Mouse (Mus musculus): Measurements from ENCODE around the gene Unc5c. TPM values are rescaled to one million over a fixed set of nuclear protein-coding genes. Genes with fewer than 3 reads are reported as not detected.

The Unc5c gene
- total RNA-seq, 2 experiments from 2014 or later: 42.5 to 47.9 TPM

DNA sequence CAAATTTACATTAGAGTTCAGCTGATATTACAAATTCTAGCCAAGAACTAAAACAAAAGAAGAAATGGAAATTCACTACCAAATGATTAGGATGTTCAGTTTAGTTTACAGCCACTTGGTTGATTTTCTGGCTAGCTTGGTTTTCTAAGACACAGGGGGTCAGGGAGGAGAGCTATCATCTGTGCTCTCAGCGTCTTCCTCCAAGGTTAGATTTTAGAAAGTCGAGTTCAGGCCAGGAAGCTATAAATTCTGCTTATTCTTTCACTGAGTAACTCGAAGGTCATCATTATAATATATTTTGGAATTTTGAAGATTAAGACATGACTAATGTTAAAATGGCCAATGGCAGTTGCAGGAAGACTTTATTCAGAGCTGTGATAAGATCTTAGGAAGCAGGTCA, 131.4 kb downstream of the Unc5c start:
- DNase-seq (ENCODE audit: low spot score in 2 of 2): no peak

DNA sequence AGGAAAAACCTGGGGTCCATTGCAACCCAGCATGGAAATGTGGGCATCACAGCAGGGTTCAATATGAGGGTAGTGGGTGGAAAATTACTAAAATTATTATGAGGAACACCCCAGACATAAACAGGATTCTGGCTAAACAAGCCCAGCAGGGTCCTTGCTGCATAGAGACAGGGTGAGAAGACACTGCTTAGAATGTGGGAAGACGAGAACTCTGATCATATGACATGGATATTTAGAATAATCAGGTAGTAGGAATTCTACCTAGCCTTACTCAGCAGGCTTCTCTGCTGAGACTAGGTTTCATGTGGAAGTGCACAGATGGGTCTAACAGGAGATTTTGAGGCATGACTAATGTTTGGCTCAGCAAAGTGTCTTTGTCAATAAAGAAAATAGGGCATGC, 131.9 kb downstream of the Unc5c start:
- no peak for DNase-seq (ENCODE audit: low spot score in 2 of 2)

DNA sequence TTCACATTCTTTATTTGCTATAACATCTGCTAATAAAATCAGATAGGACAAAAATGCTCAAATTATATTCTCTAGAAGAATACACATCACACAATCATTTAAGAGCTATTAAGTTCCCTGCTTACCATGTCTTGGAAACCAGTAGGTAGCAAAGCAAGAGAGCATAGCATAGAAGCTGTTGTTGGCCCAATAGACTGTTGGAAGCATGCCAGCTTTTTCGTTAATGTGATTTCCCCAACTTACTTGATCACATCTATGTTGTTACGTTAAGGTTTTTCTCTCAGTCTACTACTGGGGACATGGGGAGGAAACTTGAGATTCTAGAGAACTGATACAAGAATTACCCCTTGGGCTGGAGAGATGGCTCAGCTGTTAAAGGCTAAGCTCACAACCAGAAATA, 133.0 kb downstream of the Unc5c start:
- DNase-seq (ENCODE audit: low spot score in 2 of 2): no peak

DNA sequence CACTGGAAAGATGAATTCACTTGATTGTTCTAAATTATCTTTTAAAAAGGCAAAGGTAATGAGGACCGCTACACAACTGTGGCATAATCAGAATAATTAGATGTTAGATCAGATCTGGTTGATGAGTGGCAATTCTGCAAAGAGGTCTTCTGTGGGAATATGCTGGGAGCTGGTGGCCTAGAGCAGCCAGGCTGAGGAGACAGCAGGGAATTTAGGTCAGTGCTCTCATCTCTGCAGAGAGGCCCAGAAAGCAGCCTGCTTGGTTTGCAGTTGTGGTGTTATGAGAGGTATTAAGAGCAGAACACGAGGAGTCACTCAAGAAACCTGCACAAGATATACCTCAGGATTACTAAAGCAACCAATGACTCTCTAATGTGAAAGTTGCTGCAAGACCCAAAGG, 133.9 kb downstream of the Unc5c start:
- no peak for DNase-seq (ENCODE audit: low spot score in 2 of 2)

DNA sequence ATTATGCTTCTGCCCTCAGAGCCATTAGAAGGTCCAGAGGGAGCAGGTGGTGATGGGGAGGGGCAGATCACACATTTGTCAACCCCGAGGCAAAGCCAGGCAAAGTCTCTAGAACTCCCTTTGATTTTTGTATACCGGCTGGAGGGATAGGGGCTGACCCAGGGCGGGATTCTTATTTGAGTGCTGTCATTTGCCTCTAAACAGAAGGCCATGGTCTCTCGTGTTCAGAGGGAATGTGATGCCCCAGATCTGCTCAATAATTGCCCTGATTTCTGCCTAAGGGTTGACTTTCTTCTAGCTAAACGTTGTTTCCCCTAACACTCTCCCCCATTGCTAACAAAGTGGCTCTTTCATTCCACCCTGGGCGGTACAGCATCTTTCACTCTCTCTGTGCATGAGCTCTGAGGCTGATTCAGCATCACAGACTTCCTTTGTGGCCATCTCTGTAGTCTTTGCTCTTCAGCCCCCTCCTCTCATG, 136.1 kb downstream of the Unc5c start:
- DNase-seq (ENCODE audit: low spot score in 2 of 2): peak in 1 of 2 experiments; percentile 64

DNA sequence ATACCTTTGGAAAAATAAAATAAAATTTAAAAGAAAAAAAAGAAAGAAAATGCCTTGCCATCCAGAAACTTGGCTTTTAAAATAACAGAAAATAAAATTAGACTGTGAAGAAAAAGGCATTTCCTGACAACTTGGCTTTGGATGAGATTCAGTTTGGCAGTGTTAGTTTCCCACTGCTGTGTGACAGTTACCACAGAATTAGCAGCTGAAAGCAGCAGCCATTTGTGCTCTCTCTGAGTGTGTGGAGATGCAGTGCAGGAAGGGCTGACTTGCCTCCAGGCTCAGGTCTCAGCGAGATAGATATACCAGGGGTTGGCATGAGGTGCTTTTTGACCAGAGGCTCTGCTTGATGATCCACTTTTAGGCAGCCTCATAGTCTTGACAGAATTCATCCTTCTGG, 151.7 kb downstream of the Unc5c start:
- DNase-seq (ENCODE audit: low spot score in 2 of 2): peak in 1 of 2 experiments; percentile 44

DNA sequence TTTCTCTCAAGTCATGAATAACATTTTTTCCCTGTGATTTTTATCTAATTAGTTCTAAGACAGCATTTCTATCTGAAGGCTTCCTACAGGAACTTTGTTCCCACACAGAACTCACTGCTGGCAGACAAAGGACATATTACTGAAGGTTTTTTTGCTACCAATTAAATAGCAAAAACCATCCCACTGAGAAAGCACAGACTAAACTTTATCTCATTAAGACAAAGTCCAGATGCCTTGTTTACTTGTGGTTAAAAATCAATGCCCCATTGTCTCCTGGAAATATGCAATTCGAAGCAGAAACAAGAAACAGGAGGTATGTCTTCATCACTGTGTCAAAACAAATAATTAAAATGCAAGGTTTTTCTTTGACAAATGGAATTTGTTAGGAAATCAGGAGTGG, 153.7 kb downstream of the Unc5c start:
- no peak for DNase-seq (ENCODE audit: low spot score in 2 of 2)

DNA sequence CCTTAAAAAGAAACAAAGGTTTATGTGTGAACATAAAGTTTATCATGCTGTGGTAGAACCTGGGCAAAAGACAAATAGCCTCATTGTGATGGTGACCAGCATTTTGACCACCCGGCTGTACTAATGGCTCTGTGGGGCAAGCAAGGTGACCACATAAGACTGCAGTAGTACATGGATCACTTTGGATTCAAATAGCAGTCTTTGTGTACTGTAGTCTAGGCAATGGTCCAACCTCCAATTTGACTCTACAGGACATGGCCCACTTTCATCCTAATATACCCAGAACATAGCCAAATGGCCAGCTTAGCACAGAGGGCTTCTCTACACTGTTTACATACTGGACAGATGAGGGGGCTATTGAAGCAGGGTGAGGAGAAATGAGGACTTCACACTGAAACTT, 156.5 kb downstream of the Unc5c start:
- DNase-seq (ENCODE audit: low spot score in 2 of 2): peak in 1 of 2 experiments; percentile 30

DNA sequence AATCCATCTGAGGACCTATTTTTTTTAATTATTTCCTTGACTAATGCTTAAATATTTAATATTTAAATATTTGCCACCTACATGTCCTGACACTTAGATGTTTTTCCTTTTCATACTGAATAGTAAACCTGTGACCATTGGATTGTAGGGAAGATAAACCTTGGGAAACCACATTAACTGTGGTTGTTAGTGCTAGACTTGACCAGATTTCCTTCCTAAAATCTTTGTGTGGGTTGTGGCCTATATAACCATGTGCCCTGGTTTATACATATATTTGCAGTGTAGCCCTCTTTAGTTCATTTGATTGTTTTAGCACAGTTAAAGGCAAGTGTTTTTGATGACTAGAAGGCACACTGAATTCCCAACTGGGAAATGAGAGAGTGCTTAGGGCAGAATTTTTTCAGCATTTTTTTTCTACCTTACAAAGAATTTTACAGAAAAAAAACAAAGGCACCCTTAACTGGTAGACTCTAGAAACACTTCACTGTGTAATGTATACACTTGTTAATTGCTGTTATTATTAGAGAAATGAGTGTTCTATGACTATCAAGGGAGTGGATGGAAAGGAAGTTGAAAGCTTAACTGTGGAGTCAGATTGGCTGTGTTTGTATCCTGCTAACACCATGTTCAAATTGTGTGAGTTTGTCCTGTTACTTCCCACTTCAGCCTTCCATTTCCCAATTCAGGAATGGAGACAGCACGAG, 162.1 kb downstream of the Unc5c start:
- DNase-seq (ENCODE audit: low spot score in 2 of 2): no peak

DNA sequence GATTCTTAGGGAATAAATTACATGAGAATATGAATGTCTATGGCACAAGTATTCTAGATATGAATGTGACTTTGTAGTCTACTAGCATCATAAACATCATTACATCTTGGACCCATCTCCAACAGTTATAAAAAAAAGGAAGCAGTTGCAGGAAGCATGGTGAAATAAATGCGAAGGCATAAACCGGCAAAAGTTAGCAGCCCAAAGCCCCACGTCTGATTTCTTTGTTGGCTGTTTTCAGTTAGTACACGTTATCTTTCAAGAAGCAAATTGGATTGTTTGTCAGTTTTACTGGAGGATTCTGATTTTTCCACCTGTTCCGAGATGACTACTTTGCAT, 162.6 kb downstream of the Unc5c start:
- DNase-seq (ENCODE audit: low spot score in 2 of 2): no peak

DNA sequence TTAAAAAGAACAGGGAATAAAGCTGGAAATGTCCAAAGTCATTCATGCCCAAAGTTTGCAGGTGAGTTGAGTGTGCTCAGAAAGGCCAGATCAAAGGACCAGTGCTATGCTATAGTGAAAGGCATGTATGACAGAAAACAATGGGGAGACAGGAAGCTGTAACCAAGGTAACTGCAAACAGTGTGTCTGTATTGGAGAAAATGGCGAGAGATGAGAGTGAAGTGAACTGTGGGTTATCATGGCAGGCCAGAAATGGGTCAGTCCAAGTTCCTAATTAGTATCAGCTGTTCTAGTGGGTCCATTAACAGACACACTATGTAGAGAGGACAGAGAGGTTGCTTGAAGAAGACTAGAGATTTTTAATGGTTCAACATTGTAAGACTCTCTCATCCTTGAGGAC, 164.4 kb downstream of the Unc5c start:
- no peak for DNase-seq (ENCODE audit: low spot score in 2 of 2)

DNA sequence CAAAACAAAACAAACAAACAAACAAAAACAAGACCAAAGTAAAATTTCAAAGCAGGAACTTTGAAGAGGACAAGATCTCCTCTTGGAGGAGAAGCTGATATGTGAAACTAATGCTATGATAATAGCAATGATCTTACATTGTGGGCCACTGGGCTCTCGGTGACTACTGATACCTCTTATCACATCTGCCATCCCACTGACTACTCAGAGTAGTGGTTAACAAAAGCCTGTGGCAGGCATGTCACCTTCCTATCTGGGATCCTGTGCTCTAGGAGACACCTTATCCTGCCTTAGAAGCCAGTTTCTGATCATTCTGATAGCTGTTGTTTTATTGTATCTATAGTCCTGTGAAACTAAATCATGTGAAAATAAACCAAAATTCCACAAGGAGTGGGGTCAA, 172.9 kb downstream of the Unc5c start:
- DNase-seq (ENCODE audit: low spot score in 2 of 2): no peak

DNA sequence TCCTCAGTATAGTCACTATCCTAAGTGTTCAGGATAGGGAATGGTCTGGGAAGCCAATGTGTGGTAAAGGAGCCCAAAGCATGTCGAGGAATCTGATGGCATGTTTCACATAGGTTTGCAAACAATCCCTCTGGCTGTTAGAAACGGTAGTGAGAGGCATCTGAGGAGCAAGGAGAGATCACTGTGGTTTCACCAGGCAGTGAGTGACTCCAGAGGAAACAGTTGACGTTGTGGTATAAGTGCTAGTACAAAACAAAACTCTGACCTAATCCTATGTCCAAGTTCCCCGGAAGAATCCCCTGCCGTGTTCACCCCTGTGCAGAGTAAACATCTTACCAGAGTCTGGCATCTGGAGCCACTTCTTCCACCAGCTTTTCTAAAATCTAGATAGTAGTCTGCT, 179.2 kb downstream of the Unc5c start:
- DNase-seq (ENCODE audit: low spot score in 2 of 2): no peak

DNA sequence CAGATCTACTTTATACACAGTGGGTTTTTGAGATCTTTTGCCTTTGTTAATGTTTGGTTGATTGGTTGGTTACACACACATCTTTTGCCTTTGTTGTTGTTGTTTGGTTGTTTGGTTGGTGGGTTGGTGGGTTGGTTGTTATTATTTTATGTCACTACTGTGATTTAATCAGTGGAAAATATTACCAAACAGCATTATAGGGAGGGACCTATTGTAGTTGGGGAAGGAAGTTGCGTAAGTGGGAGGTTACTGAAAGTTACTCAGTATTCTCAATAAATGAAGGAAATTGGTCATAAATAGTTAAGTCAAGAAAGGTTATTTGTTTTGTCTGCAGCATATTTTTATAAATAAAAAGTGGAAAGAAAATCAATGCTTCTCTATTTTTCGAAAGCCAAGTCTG, 181.6 kb downstream of the Unc5c start:
- DNase-seq (ENCODE audit: low spot score in 2 of 2): no peak

DNA sequence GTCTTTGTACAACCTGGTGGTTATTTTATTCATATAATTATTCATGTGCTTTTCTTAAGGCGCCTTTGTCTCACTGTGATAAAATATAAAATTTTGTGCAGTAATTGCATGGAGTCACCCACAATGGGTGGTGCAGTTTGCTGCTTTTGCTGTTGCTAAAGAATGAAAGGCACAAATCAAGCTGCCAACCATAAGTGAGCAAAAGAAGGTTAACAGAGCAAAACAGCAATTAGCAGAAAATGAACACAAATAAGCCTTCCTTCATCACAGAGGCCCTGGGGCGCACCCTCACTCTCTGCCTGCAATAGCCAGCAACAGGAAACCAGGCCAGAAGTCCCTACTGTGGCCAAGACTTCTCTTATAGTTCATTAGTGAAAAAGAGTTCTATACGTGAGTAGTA, 185.6 kb downstream of the Unc5c start:
- no peak for DNase-seq (ENCODE audit: low spot score in 2 of 2)

DNA sequence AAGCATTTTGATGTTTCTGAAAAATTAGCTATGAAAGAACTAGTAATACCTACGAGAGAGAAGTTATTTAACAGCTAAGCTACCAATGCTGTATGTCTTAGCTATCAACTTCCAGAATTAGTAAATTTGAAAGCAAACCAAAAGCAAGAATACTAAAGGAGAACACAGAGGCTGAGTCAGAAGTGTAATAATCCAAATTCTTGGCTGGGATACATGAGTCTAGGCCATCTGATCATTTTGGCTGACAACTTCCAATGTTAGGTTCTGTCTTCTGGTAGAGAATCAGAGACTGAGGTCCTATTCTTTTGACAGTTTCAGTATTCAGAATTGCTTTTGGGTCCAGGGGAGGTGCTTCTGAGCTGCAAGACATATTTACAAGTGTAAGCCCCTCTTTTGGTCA, 188.9 kb downstream of the Unc5c start:
- DNase-seq (ENCODE audit: low spot score in 2 of 2): peak in 1 of 2 experiments; percentile 29

DNA sequence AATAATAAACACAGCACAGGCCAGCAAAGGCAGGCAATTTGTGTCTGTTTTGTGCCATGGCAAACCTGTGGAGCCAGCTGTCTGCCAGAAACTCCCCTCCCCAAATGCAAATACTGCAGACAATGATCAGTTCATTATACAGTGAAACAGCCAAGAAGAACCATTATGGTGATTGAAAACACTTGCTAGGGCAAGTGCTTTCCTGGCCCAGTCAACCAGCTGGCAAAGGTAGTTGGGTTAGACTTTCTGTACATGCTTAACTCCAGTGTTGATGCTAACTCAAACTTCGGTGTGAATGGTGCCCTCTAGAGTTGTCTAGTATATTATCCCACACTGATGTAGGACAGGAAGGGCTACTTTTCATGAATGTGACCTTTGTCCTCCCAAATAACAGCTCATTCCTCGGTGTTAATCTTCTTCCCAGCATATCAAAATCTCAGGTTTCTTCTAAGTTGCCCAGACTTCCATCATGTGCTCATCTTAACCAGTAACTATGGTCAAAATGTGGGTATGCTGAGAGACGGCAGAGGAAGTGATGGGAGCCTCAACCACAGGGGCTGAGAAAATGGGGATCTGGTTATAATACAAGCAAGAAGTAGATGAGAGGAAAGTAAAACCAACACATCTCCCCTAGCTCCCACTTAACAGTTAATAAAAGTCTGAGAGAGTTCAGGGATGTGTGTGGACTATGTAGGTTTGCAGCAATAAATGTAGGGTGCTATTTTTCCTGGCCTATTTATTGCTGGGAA, 194.2 kb downstream of the Unc5c start:
- DNase-seq (ENCODE audit: low spot score in 2 of 2): peak in 1 of 2 experiments; percentile 13

DNA sequence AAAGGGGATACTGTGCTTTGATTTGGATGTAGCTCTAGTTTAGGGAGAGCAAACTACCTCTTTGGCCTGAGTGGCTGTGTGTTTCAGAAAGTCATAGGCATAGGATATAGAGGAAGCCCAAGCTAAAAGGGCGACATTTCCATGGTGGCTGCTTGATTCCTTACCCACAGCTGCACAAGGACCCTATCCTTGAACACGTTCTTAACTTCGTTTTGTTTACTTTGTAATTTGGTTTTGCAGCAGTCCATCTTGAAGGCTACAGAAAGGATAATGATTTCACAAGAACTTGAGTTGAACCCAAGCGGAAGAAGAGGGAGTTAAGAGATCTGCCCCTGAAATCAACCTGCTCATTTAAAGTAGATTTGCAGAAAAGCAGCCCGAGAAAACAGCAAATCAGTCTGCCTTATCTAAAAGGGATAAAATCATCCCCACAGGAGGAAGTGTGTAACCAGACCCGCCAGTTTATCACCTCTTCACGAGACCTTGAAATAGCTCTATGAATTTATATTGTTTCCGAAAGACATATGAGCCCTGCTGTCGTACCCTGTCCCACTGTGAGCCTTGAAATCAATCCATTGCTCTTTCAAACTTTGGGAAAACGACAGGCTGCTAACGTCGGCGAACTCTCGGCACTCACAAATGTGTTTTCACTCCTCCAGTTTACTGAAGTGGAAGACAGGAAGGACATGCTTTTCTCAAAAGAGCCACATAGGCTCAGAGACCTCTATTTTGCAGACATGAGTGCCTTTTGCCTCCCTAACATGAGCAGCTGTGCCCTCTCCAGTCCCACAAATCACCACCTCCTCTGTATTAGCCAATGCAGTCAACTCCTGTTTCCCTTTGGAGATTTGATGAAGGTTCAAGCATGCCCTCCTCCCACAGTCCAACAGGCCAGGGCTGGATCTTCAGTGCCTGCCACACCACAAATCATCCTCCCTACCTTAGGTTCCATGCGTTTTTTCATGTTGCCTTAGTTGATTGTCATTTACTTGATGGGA, 195.3 kb downstream of the Unc5c start:
- DNase-seq (ENCODE audit: low spot score in 2 of 2): no peak

DNA sequence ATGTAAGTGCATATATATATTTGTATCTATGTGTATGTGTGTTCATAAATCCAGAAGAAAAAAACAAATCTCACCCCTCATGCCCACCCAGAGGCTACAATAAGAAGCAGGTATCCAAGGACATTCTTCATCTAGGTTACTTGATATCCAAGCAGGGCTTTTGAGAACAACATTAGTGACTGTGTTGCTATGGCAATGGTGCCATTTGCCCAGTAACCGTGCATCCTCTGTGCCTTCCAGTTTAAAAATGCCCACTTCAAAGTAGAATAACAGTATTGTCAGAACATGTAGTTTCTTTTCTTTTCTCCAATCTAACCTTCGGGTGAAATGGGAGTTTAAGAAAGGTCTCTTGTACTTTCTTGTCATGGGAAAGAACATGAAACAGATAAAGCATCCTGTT, 224.1 kb downstream of the Unc5c start:
- no peak for DNase-seq (ENCODE audit: low spot score in 2 of 2)

DNA sequence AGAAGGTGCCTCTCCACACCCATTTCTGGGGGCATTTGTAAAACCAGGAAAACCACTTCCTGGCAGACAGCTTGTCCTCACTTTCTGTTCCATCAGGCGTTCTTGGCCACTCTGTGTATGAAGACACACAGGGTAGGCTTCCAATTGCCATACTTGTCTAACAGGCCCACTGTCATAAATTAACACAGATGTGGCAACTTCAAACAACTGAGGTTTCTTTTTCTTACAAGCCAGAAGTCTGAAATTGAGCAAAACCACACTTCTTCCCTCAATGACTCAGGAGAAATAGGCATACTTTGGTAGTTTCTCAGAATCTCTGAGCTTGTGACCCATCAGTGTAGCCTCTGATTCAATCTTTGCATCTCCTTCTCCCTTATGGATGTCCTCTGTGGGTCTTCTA, 225.7 kb downstream of the Unc5c start:
- no peak for DNase-seq (ENCODE audit: low spot score in 2 of 2)

DNA sequence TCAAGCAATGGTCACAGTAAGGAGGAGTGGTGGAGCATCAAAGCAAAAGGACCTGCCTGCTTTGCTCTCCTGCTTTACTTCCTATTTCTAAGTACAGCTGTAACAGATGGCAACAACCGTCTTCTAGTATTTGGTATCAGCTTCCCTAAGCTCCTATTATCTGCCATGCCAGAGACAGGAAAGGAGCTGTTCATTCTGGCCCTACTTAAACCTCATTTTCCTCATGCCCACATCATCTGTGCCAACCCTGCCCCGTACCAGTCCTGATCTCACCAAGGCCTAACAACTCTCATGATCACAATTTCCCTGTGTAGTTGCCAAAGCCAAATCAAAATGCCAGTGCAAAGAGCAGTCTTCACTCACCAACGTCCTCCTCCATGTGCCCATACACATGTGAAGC, 226.4 kb downstream of the Unc5c start:
- DNase-seq (ENCODE audit: low spot score in 2 of 2): no peak

DNA sequence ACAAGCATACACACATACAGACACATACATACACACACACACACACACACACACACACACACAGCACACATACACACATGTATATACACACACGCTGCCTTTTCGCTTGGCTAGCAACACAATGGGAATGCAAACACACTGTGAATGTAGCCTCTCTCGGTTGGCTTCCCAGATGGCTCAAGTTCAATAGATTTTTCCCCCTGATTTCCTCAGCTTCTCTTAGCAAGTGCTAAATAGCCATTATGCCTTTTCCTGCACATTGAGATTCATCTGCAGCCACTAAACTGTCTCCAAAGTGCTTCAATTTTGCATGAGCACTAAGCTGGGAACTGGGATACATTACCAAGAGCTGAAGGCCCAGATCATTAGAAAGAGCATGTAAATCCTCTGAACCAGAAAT, 226.8 kb downstream of the Unc5c start:
- DNase-seq (ENCODE audit: low spot score in 2 of 2): no peak

All from layer of hippocampus, postnatal 14 days (tissue).